Mouse (Mus musculus) midbrain, embryonic 10.5 days (tissue): ENCODE data around the gene Pgp. TPM values are rescaled to one million over a fixed set of nuclear protein-coding genes. Genes with fewer than 3 reads are reported as not detected.
"Not testable (repeated sequence)": the region's sequence is repeated elsewhere in the genome, so short reads cannot be mapped to it uniquely, and the experiment has no call there.

Experiments used
- DNase-seq: peaks from one replicate; pipeline ENCODE4 v3.0.0-alpha.2; 2017; ENCODE audit warnings: low spot score
- H3K27ac ChIP-seq: fragments of 300-500 bp; sonication (generic); replicated peaks from 2 replicates; pipeline ENCODE4 v1.5.1; 2016; ENCODE audit warnings: mild to moderate bottlenecking
- H3K27me3 ChIP-seq: fragments of 300-500 bp; sonication (generic); 2 replicates; pipeline ENCODE4 v1.6.1; 2016; ENCODE audit warnings: low read depth, mild to moderate bottlenecking; ENCODE audit not compliant: poor library complexity, severe bottlenecking
- H3K36me3 ChIP-seq: fragments of 300-500 bp; sonication (generic); 2 replicates; pipeline ENCODE4 v1.6.1; 2016; ENCODE audit warnings: mild to moderate bottlenecking, moderate library complexity
- H3K4me1 ChIP-seq: fragments of 300-500 bp; sonication (generic); 2 replicates; pipeline ENCODE4 v1.6.1; 2016
- H3K4me3 ChIP-seq: fragments of 300-500 bp; sonication (generic); 2 replicates; pipeline ENCODE4 v1.5.1; 2016; ENCODE audit warnings: mild to moderate bottlenecking, moderate library complexity
- H3K9me3 ChIP-seq: fragments of 300-500 bp; sonication (generic); replicated peaks from 2 replicates; pipeline ENCODE4 v1.6.1; 2016; ENCODE audit warnings: mild to moderate bottlenecking
- WGBS: fragments of 180-500 bp; shearing (Covaris S2); methylation state at CpG from one replicate; pipeline ENCODE4 v1.1.7; 2016; 5-methylcytosine and 5-hydroxymethylcytosine counted together
- polyA plus RNA-seq: library from polyadenylated mRNA; unstranded; fragments of >200 nt; fragmentation: Nextera tagmentation; extraction: Ambion mirVana; gene quantifications from 2 replicates; pipeline ENCODE4 v1.2.1, GENCODE M21; 2016

The Pgp gene
- polyA plus RNA-seq, 1 experiment from 2014 or later, result 83.5 TPM

- no peaks in the 10 kb centered on the region for H3K27me3 ChIP-seq
- no peak within 1 kb of the TSS for H3K4me3 ChIP-seq
- DNase-seq, result no peak
- no peak within 1 kb of the TSS for H3K27ac ChIP-seq
- H3K4me1 ChIP-seq, result no peaks in the 10 kb centered on the region
- 85% methylated on average over 7 of the region's 7 CpGs for WGBS
- H3K9me3 ChIP-seq, result no peaks in the 10 kb centered on the region
- peaks cover 100% of the 10 kb centered on the region for H3K36me3 ChIP-seq
These were observed 27.5 kb upstream of the Pgp start, which contains the start of gene Dnase1l2 for GRCm38 (mm10) chr17:24442632-24443155. Dnase1l2 (minus strand) TSS chr17:24443105.

- WGBS, result 94% methylated on average over 4 of the region's 4 CpGs
- Histone ChIP-seq H3K27ac (no peak overlapping the region), H3K4me3 (no peak overlapping the region), H3K9me3 (no peaks in the 10 kb centered on the region), H3K36me3 (peaks cover 100% of the 10 kb centered on the region), H3K27me3 (no peaks in the 10 kb centered on the region), H3K4me1 (no peaks in the 10 kb centered on the region)
- DNase-seq, result no peak
These were observed 26.8 kb upstream of the Pgp start for GRCm38 (mm10) chr17:24443409-24443808.

GRCm38 (mm10) chr17:24446590-24446989, 23.6 kb upstream of the Pgp start:
- WGBS, result 95% methylated on average over 8 of the region's 8 CpGs
- H3K4me3 ChIP-seq, result no peak overlapping the region
- H3K27me3 ChIP-seq, result no peaks in the 10 kb centered on the region
- DNase-seq, result no peak
- no peaks in the 10 kb centered on the region for H3K4me1 ChIP-seq
- H3K9me3 ChIP-seq, result no peaks in the 10 kb centered on the region
- H3K27ac ChIP-seq, result no peak overlapping the region
- H3K36me3 ChIP-seq, result peaks cover 100% of the 10 kb centered on the region

- H3K36me3 ChIP-seq, result peaks cover 74% of the 10 kb centered on the region
- WGBS, result 93% methylated on average over 6 of the region's 6 CpGs
These were observed 20.7 kb upstream of the Pgp start for GRCm38 (mm10) chr17:24449507-24449906.

GRCm38 (mm10) chr17:24451220-24451619, 19.0 kb upstream of the Pgp start:
- H3K4me1 ChIP-seq, result peaks cover 15% of the 10 kb centered on the region
- H3K9me3 ChIP-seq, result no peaks in the 10 kb centered on the region
- H3K27me3 ChIP-seq, result no peaks in the 10 kb centered on the region
- WGBS, result 96% methylated on average over 6 of the region's 6 CpGs
- DNase-seq, result no peak
- H3K27ac ChIP-seq, result no peak overlapping the region
- H3K36me3 ChIP-seq, result peaks cover 57% of the 10 kb centered on the region
- no peak overlapping the region for H3K4me3 ChIP-seq

More at GRCm38 (mm10) chr17:24449507-24449906, 20.7 kb upstream of the Pgp start:
- Histone ChIP-seq H3K4me3 (no peak overlapping the region), H3K27me3 (no peaks in the 10 kb centered on the region), H3K4me1 (peaks cover 13% of the 10 kb centered on the region), H3K27ac (no peak overlapping the region), H3K9me3 (no peaks in the 10 kb centered on the region)
- DNase-seq, result no peak

GRCm38 (mm10) chr17:24453372-24453771, 16.8 kb upstream of the Pgp start:
- H3K4me3 ChIP-seq, result peak overlapping the region; percentile 86; the same call in 1 of the 2 replicates
- H3K27me3 ChIP-seq, result no peaks in the 10 kb centered on the region

GRCm38 (mm10) chr17:24454218-24454755, 15.9 kb upstream of the Pgp start:
- H3K27me3 ChIP-seq, result no peaks in the 10 kb centered on the region
- peak overlapping the region; percentile 94 for H3K27ac ChIP-seq
- H3K4me3 ChIP-seq, result peak overlapping the region; percentile 86
- no peaks in the 10 kb centered on the region for H3K9me3 ChIP-seq
- 13% methylated on average over 14 of the region's 14 CpGs for WGBS
- peaks cover 26% of the 10 kb centered on the region for H3K36me3 ChIP-seq
- peaks cover 15% of the 10 kb centered on the region for H3K4me1 ChIP-seq
- DNase-seq, result no peak

More at GRCm38 (mm10) chr17:24453372-24453771, 16.8 kb upstream of the Pgp start:
- Histone ChIP-seq H3K36me3 (peaks cover 35% of the 10 kb centered on the region), H3K27ac (no peak overlapping the region), H3K4me1 (peaks cover 15% of the 10 kb centered on the region), H3K9me3 (no peaks in the 10 kb centered on the region)
- WGBS, result 88% methylated on average over 2 of the region's 2 CpGs
- no peak for DNase-seq

- H3K4me3 ChIP-seq, result peak overlapping the region; percentile 86
- H3K36me3 ChIP-seq, result peaks cover 19% of the 10 kb centered on the region
- H3K27ac ChIP-seq, result peak overlapping the region; percentile 94
- H3K27me3 ChIP-seq, result no peaks in the 10 kb centered on the region
- H3K9me3 ChIP-seq, result no peaks in the 10 kb centered on the region
- peak; percentile 100 for DNase-seq
- H3K4me1 ChIP-seq, result peaks cover 15% of the 10 kb centered on the region
- under 1% methylated on average over 67 of the region's 67 CpGs for WGBS
These were observed 15.3 kb upstream of the Pgp start for GRCm38 (mm10) chr17:24454756-24455522.

GRCm38 (mm10) chr17:24455523-24456206, 14.5 kb upstream of the Pgp start:
- Histone ChIP-seq H3K4me1 (peaks cover 15% of the 10 kb centered on the region), H3K36me3 (peaks cover 12% of the 10 kb centered on the region), H3K4me3 (peak overlapping the region; percentile 86)
- not testable (repeated sequence) for DNase-seq, H3K27me3 ChIP-seq, H3K27ac ChIP-seq, H3K9me3 ChIP-seq
- whole genome bisulfite sequencing, result 53% methylated on average over 10 of the region's 10 CpGs

GRCm38 (mm10) chr17:24461580-24461979, 8.6 kb upstream of the Pgp start:
- H3K9me3 ChIP-seq, result no peaks in the 10 kb centered on the region
- H3K4me3 ChIP-seq, result no peak overlapping the region
- WGBS, result 77% methylated on average over 2 of the region's 2 CpGs
- DNase-seq, result no peak
- H3K4me1 ChIP-seq, result no peaks in the 10 kb centered on the region
- no peaks in the 10 kb centered on the region for H3K36me3 ChIP-seq
- H3K27me3 ChIP-seq, result no peaks in the 10 kb centered on the region
- no peak overlapping the region for H3K27ac ChIP-seq

- no peaks in the 10 kb centered on the region for H3K36me3 ChIP-seq
- H3K4me3 ChIP-seq, result no peak overlapping the region
- no peaks in the 10 kb centered on the region for H3K4me1 ChIP-seq
- H3K27ac ChIP-seq, result no peak overlapping the region
- DNase-seq, result no peak
- no peaks in the 10 kb centered on the region for H3K27me3 ChIP-seq
- H3K9me3 ChIP-seq, result no peaks in the 10 kb centered on the region
- 83% methylated on average over 1 of the region's 1 CpGs for WGBS
These were observed 7.3 kb upstream of the Pgp start for GRCm38 (mm10) chr17:24462932-24463331.

GRCm38 (mm10) chr17:24463374-24464133, 6.6 kb upstream of the Pgp start:
- H3K4me3 ChIP-seq, result no peak overlapping the region
- no peaks in the 10 kb centered on the region for H3K36me3 ChIP-seq

More at GRCm38 (mm10) chr17:24463374-24464133, 6.6 kb upstream of the Pgp start:
- H3K27ac ChIP-seq, result no peak overlapping the region
- no peak for DNase-seq
- H3K9me3 ChIP-seq, result no peaks in the 10 kb centered on the region
- no peaks in the 10 kb centered on the region for H3K27me3 ChIP-seq
- H3K4me1 ChIP-seq, result no peaks in the 10 kb centered on the region
- 61% methylated on average over 6 of the region's 6 CpGs for WGBS
